Mouse (Mus musculus) forebrain, embryonic 14.5 days (tissue): Measurements from ENCODE around the gene Cdc37. TPM values are rescaled to one million over a fixed set of nuclear protein-coding genes. Genes with fewer than 3 reads are reported as not detected.

Source experiments
- ATAC-seq: fragments of 200-750 bp; cut with Nextera tagmentation; 2 replicates; pipeline ENCODE4 v1.8.0; 2017; ENCODE audit warnings: mild to moderate bottlenecking, moderate library complexity
- DNase-seq: peaks from one replicate; pipeline ENCODE4 v3.0.0-alpha.2; 2015; ENCODE audit warnings: low spot score
- H3K27ac ChIP-seq: fragments of 300-500 bp; sonication (generic); 2 replicates; pipeline ENCODE4 v1.5.1; 2014; ENCODE audit warnings: low read depth, mild to moderate bottlenecking, control low read depth, low read length, moderate library complexity
- H3K27me3 ChIP-seq: fragments of 300-500 bp; sonication (generic); replicated peaks from 2 replicates; pipeline ENCODE4 v1.6.1; 2014; ENCODE audit warnings: low read length, control low read depth, mixed read lengths; ENCODE audit not compliant: control insufficient read depth, insufficient read depth
- H3K36me3 ChIP-seq: fragments of 300-500 bp; sonication (generic); 2 replicates; pipeline ENCODE4 v1.6.1; 2014; ENCODE audit warnings: low read length, control low read depth; ENCODE audit not compliant: control insufficient read depth, insufficient read depth
- H3K4me1 ChIP-seq: fragments of 300-500 bp; sonication (generic); 2 replicates; pipeline ENCODE4 v1.6.1; 2014; ENCODE audit warnings: antibody characterized with exemption, low read length, control low read depth; ENCODE audit not compliant: control insufficient read depth, insufficient read depth
- H3K4me2 ChIP-seq: fragments of 300-500 bp; sonication (generic); 2 replicates; pipeline ENCODE4 v1.6.1; 2014; ENCODE audit warnings: mild to moderate bottlenecking, control low read depth, low read length
- H3K4me3 ChIP-seq: fragments of 300-500 bp; sonication (generic); 2 replicates; pipeline ENCODE4 v1.5.1; 2014; ENCODE audit warnings: low read depth, low read length, control low read depth
- H3K9ac ChIP-seq: fragments of 300-500 bp; sonication (generic); 2 replicates; pipeline ENCODE4 v1.6.1; 2014; ENCODE audit warnings: mild to moderate bottlenecking, low read length, control low read depth, moderate library complexity
- H3K9me3 ChIP-seq: fragments of 300-500 bp; sonication (generic); replicated peaks from 2 replicates; pipeline ENCODE4 v1.6.1; 2016; ENCODE audit warnings: low read length, control low read depth, mixed read lengths; ENCODE audit not compliant: control insufficient read depth
- WGBS: fragments of 180-500 bp; shearing (Covaris S2); extraction: QIAGEN DNeasy Blood & Tissue Kit; methylation state at CpG from one replicate; pipeline ENCODE4 v1.1.7; 2014; 5-methylcytosine and 5-hydroxymethylcytosine counted together
- polyA plus RNA-seq: library from polyadenylated mRNA; unstranded; fragments of >200 nt; fragmentation: Nextera tagmentation; extraction: Ambion mirVana; gene quantifications from 2 replicates; pipeline ENCODE4 v1.2.1, GENCODE M21; 2014

The Cdc37 gene
- polyA plus RNA-seq, 1 experiment from 2014 or later: 222 TPM

GRCm38 (mm10) chr9:21172364-21172763 lies 22.6 kb upstream of the Cdc37 start:
- peaks cover 6% of the 10 kb centered on the region for H3K27me3 ChIP-seq
- no peaks in the 10 kb centered on the region for H3K36me3 ChIP-seq
- no peak for ATAC-seq
- H3K4me2 ChIP-seq: no peak overlapping the region
- no peak overlapping the region for H3K4me3 ChIP-seq
- no peaks in the 10 kb centered on the region for H3K4me1 ChIP-seq
- no peak overlapping the region for H3K9ac ChIP-seq
- WGBS: 78% methylated on average over 6 of the region's 6 CpGs
- no peaks in the 10 kb centered on the region for H3K9me3 ChIP-seq
- no peak overlapping the region for H3K27ac ChIP-seq
- no peak for DNase-seq

GRCm38 (mm10) chr9:21169157-21169556 lies 19.4 kb upstream of the Cdc37 start:
- DNase-seq (no peak), ATAC-seq (no peak)
- Histone ChIP-seq H3K4me1 (peaks cover 6% of the 10 kb centered on the region; the same call in 1 of the 2 replicates), H3K9ac (no peak overlapping the region), H3K27me3 (peaks cover 38% of the 10 kb centered on the region), H3K4me2 (no peak overlapping the region), H3K27ac (no peak overlapping the region), H3K36me3 (no peaks in the 10 kb centered on the region), H3K9me3 (no peaks in the 10 kb centered on the region), H3K4me3 (no peak overlapping the region)
- WGBS: 36% methylated on average over 1 of the region's 1 CpGs

- Histone ChIP-seq H3K9ac (0 out of 2 replicates have a peak overlapping the region, but pooled peaks have one; percentile 21), H3K4me2 (peak overlapping the region; percentile 10; the same call in 1 of the 2 replicates), H3K4me1 (peaks cover 6% of the 10 kb centered on the region; the same call in 1 of the 2 replicates), H3K4me3 (no peak overlapping the region), H3K36me3 (no peaks in the 10 kb centered on the region), H3K27ac (peak overlapping the region; percentile 1; the same call in 1 of the 2 replicates), H3K9me3 (no peaks in the 10 kb centered on the region), H3K27me3 (peaks cover 45% of the 10 kb centered on the region)
- ATAC-seq: 0 out of 2 replicates have a peak, but pooled peaks have one; percentile 35
- peak; percentile 78 for DNase-seq
- 11% methylated on average over 30 of the region's 30 CpGs for WGBS
Observed at GRCm38 (mm10) chr9:21168161-21169123, 18.7 kb upstream of the Cdc37 start.

- Histone ChIP-seq H3K27ac (no peak overlapping the region), H3K9ac (0 out of 2 replicates have a peak overlapping the region, but pooled peaks have one; percentile 21), H3K9me3 (no peaks in the 10 kb centered on the region), H3K4me1 (peaks cover 6% of the 10 kb centered on the region; the same call in 1 of the 2 replicates), H3K4me3 (no peak overlapping the region), H3K27me3 (peaks cover 53% of the 10 kb centered on the region), H3K36me3 (no peaks in the 10 kb centered on the region), H3K4me2 (no peak overlapping the region)
- 67% methylated on average over 10 of the region's 10 CpGs for WGBS
- DNase-seq (no peak), ATAC-seq (no peak)
Observed at GRCm38 (mm10) chr9:21167140-21168097, 17.6 kb upstream of the Cdc37 start.

- peak overlapping the region; percentile 40 for H3K4me3 ChIP-seq
- ATAC-seq (no peak), DNase-seq (no peak)
- H3K36me3 ChIP-seq: no peaks in the 10 kb centered on the region
- H3K9me3 ChIP-seq: no peaks in the 10 kb centered on the region
- H3K27me3 ChIP-seq: peaks cover 56% of the 10 kb centered on the region
- H3K4me1 ChIP-seq: peaks cover 6% of the 10 kb centered on the region; the same call in 1 of the 2 replicates
- H3K9ac ChIP-seq: no peak overlapping the region
- H3K27ac ChIP-seq: no peak overlapping the region
- peak overlapping the region; percentile 59 for H3K4me2 ChIP-seq
- 51% methylated on average over 3 of the region's 3 CpGs for WGBS
Observed at GRCm38 (mm10) chr9:21166516-21166915, 16.7 kb upstream of the Cdc37 start.

- no peaks in the 10 kb centered on the region for H3K9me3 ChIP-seq
- H3K27me3 ChIP-seq: peaks cover 56% of the 10 kb centered on the region
- peaks cover 6% of the 10 kb centered on the region; the same call in 1 of the 2 replicates for H3K4me1 ChIP-seq
- peak overlapping the region; percentile 59 for H3K4me2 ChIP-seq
- H3K36me3 ChIP-seq: no peaks in the 10 kb centered on the region
- peak overlapping the region; percentile 56 for H3K9ac ChIP-seq
- no peak for DNase-seq
- peak overlapping the region; percentile 40 for H3K4me3 ChIP-seq
- no peak overlapping the region for H3K27ac ChIP-seq
- ATAC-seq: no peak
- 1% methylated on average over 39 of the region's 47 CpGs for WGBS
Observed at GRCm38 (mm10) chr9:21165952-21166451, 16.2 kb upstream of the Cdc37 start.

- ATAC-seq: peak; percentile 33
- H3K4me1 ChIP-seq: peaks cover 6% of the 10 kb centered on the region; the same call in 1 of the 2 replicates
- DNase-seq: peak; percentile 80
- H3K9ac ChIP-seq: peak within 1 kb of the TSS; percentile 56
- no peaks in the 10 kb centered on the region for H3K36me3 ChIP-seq
- no peak within 1 kb of the TSS for H3K27ac ChIP-seq
- WGBS: 2% methylated on average over 82 of the region's 86 CpGs
- H3K4me2 ChIP-seq: peak within 1 kb of the TSS; percentile 59
- H3K9me3 ChIP-seq: no peaks in the 10 kb centered on the region
- H3K4me3 ChIP-seq: peak within 1 kb of the TSS; percentile 40
- H3K27me3 ChIP-seq: peaks cover 56% of the 10 kb centered on the region
Observed at GRCm38 (mm10) chr9:21165041-21165951, 15.5 kb upstream of the Cdc37 start, which contains the start of gene Pde4a. TSS of gene Pde4a (plus strand) at chr9:21165714.
